22 mouse cellular contexts compared by ENCODE assay signal in the genomic region with DNA sequence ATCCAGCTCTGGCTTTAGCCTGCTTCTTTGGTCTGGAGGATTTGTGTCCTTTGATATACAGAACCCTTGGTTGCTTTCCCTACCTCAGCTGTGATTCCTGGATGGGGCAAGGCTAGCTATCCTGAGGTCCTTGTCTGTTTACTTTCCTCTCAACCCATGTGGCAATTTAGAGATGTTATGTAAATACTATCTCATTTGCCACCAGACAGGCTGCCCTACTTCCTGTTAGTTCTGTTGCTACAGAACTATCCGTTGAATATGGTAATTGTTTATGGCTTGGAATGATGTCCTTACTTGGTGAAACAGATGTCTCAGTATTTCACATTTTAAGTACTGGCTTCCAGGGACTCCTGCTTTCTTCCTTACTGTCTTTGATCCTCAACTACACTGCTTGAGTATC.
DNase-seq lines count a peak whose midpoint lies in the region; ATAC-seq lines count a peak whose summit lies in the region.
"Had no signal": no experiment of that assay in that cellular context is flagged by ENCODE, and none has a peak within 500 bp of the region (broad histone marks: within the 10 kb centered on the region; RNA-seq: fewer than 3 reads in every experiment).

No protein-coding gene starts in this region.

- peak; percentile 65 for ATAC-seq in frontal cortex, adult (ENCODE audit: low TSS enrichment)
- ATAC-seq in common myeloid progenitor, adult 5-6 weeks (replicated peaks; ENCODE audit: low read depth, poor library complexity, severe bottlenecking), result peak; percentile 32; the same call in 1 of the 2 replicates
- peak; percentile 71 for ATAC-seq in megakaryocyte, adult 5-6 weeks (ENCODE audit: poor library complexity, severe bottlenecking)
- ATAC-seq: activated CD4-positive, CD25-positive, alpha-beta regulatory T cell, adult 4 months; CD4-positive, CD25-positive, alpha-beta regulatory T cell, adult 4 months; forebrain, embryonic 14.5 days; Patski had no signal

- DNase-seq in frontal cortex, postnatal 10 days (ENCODE audit: low spot score in 2 of 2), result no peak
- DNase-seq in A20 (ENCODE audit: low read depth, low spot score), result peak; percentile 37
- no peak for DNase-seq in ovary, adult 18-20 months (ENCODE audit: low spot score)
- no peak for DNase-seq in retina, postnatal 1 day
- no peak for DNase-seq in layer of hippocampus, adult 11-12 months (ENCODE audit: low spot score)
- DNase-seq: adrenal gland, adult 8-10 months; adrenal gland, postnatal 14 days; adrenal gland, postnatal 36 days; B cell, adult 2 months; cerebellum, adult 11-12 months; cerebellum, adult 2 months; cerebellum, adult 9-10 months; cerebellum, postnatal 10 days; cerebellum, postnatal 25 days; embryo, embryonic 11 days had no signal
